Mouse (Mus musculus) embryo, embryonic 9.5 days (tissue): Measurements from ENCODE around the gene Rbbp8nl.

Source experiments
- DNase-seq: peaks from one replicate; pipeline ENCODE4 v3.0.0-alpha.2; 2017; ENCODE audit errors: extremely low spot score

Rbbp8nl gene

GRCm38 (mm10) chr2:180289440-180290108 lies at the start of gene Rbbp8nl:
Gene Rbbp8nl (minus strand): TSS chr2:180289879.
- DNase-seq: peak; percentile 59

DNA sequence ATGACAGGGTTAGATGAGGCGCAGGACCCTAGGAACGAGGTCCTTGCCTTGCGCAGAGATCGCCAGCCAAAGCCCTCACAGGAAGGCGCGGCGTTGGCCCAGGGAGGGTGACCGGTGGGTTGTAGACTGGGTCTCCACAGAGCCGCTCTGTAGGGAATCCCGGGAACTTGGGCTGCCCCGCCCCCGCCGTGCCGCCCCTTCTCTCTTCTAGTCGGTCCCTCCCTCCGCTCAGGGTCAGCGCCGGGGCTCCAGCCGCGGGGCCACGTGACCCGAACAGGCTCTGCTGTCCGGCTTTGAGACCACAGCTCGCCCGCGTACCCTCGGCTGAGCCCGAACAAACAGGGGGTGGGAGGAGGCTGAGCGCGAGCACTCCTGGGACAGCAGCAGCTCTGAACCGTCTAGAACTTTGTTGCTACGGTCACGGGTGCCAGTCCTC lies 44.9 kb upstream of the Rbbp8nl start, which contains the start of gene Gata5:
Gene Gata5, minus strand, starts transcription at position 149 of the 436 bp plus-strand sequence.
- DNase-seq: peak; percentile 90

GRCm38 (mm10) chr2:180333778-180334550 lies 44.3 kb upstream of the Rbbp8nl start:
- DNase-seq: peak; percentile 47

DNA sequence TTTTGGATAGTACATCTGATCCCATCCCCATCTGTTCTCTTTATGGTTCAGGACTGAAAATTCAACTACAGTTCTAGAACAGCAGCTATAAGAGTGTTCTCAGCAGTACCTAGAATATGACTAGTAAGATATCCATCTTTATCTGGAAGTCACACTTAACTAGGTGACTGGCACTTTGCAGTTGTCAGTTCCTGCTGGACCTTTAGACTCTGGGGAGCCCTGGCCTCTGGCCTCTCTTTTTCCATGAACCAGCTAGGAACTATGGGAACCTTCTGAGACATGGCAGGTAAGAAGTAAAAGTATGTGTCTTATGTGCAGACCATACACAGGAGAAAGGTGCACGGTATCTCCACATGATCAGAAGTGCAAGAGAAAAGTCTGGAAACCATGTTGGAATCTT lies 39.8 kb upstream of the Rbbp8nl start:
- no peak for DNase-seq

DNA sequence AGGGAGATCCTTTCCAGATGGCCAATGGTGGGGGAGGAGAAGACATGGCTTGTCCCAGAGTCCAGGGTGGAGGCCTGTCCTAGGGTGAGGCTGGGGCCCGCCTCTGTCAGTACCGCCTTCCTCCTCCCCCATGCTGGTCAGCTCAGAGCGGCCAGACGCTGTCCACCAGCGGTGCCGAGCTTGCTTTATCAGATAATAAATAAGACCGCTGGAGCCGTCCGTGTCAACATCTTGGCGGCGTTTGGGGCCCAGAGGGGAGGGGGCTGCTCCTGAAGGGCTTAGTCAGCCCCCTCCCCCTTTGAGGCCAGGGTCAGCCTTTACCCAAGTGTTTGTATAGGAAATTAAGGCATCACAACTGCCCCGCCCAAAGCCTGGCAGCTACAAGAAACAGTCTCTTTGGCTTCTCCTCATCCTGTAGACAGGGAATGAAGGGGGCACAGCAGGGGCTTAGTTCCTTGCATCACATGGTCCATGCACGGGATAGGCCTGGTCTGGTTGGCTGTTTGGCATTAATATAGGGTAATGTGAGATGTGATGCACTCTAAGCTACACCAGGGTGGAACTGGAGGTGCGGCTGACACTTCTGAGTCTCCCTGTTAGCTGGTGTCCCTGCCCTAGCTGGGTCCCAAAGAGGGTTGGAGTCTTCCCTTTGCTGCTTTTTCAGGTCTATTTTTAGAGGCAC lies 33.1 kb upstream of the Rbbp8nl start:
- peak; percentile 44 for DNase-seq

- DNase-seq: no peak
Measured at GRCm38 (mm10) chr2:180320216-180320615, 30.5 kb upstream of the Rbbp8nl start.

- no peak for DNase-seq
Measured at GRCm38 (mm10) chr2:180317591-180317990, 27.9 kb upstream of the Rbbp8nl start.

DNA sequence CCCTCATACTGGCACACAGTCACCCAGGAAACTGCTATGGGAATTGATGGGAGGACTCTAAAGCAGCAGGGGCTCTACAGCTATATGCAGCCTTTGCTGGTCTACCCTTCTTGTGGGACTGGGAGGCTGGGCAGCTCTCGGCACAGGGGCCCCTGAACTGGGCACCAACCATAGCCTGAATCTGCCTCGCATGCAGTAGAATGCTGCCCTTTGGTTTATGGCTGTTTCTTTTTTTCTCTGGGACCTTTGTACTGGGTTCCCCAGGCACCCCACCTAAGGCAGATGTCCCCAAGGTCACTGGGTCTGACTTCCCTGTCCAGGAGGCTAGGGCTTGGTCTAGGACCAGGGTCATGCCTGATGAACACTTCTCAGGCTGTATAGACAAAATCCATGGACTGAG lies 24.6 kb upstream of the Rbbp8nl start:
- DNase-seq: no peak

DNA sequence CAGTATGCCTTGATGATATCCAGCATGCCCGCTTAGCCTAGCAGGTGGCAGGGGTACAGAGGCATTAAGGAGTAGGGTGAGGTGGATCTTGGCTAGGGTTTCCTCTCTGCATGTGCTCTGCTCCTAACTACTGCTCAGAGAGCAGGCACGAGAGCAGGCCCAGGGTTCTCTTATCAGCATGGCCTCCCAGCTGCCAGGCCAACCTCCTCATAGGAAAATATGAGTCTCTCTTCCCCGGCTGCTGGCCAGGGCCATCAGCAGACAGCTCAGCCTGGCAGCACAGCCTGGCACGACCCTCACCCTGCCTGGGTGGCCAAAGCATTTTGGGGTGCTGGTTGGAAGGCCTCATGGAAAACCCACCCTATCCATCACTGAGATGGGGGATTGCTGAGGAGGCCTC lies 21.5 kb upstream of the Rbbp8nl start:
- DNase-seq: no peak

GRCm38 (mm10) chr2:180307680-180308079 lies 18.0 kb upstream of the Rbbp8nl start:
- no peak for DNase-seq

- no peak for DNase-seq
Measured at GRCm38 (mm10) chr2:180306423-180307168, 16.9 kb upstream of the Rbbp8nl start.

DNA sequence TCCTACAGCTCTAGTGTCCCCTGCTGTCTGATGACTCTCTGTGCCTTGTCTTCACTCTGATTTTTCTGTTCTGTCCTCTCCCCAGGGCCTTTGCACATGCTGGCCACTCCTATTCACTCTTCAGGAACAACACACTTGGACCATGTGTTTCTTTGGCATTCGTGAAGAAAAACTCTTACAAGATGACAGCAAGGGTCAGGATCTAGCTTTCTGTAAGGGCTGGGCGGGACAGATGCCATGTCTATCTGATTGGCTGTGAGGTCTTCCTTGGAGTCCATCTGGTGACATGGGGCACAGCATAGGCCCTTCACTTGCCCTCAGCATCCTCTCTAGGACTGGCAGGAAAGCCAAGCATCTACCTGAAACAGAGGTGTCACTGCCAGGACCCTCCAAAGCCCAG lies 16.3 kb upstream of the Rbbp8nl start:
- DNase-seq: no peak

GRCm38 (mm10) chr2:180305490-180305889 lies 15.8 kb upstream of the Rbbp8nl start:
- no peak for DNase-seq

GRCm38 (mm10) chr2:180304554-180304953 lies 14.9 kb upstream of the Rbbp8nl start:
- no peak for DNase-seq

DNA sequence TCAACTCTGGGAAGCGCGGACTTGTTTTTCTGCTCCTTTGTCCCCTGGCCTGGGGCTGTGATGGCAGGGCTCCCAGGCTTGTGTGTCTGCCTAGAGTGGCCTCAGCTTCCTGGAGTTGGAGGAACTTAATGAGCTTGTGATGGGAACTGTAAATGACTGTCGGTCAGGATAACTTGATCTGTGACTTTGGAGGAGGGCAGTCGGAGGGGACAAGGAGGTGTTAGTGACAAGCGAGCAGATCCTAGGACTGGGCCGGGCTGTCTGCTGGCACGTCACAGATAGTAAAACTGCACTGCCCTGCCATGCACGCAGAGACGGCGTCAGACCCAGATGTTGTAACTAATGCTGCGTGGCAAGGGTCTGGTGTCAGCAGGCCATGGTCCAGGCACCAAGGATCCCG lies 13.8 kb upstream of the Rbbp8nl start:
- DNase-seq: no peak

DNA sequence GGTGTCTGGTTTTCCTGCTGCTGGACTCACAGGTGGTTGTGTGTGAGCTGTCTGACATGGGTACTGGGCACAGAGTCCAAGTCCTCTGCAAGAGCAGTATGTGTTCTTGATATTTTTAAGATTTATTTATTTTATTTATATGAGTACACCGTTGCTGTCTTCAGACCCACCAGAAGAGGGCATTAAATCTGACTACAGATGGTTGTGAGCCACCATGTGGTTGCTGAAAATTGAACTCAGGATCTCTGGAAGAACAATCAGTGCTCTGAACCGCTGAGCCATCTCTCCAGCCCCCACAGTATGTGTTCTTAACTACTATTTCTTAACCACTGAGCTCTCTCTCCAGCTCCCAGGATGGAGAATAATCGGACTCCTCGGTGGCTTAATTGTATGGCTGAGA lies 12.5 kb upstream of the Rbbp8nl start:
- DNase-seq: no peak

DNA sequence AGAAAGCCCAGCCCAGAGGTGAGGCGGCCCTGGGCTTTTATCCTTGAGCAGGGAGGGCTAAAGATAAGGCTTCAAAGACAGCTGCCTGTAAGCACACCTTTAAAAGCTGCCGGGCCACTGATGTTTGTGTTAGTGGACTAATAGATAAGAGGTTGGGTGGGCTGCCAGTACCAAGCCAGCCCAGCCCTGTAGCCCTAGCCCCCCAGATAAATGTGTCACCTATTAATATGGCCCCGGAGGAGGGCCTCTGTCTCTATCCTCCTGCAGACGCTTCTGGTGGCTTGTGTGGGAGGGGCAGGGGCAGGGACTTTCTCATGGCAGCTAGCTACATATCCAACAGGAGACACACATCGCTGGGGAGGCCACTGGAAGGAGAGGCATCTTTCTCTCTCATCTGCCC lies 11.1 kb upstream of the Rbbp8nl start:
- no peak for DNase-seq

GRCm38 (mm10) chr2:180300252-180300651 lies 10.6 kb upstream of the Rbbp8nl start:
- DNase-seq: no peak

DNA sequence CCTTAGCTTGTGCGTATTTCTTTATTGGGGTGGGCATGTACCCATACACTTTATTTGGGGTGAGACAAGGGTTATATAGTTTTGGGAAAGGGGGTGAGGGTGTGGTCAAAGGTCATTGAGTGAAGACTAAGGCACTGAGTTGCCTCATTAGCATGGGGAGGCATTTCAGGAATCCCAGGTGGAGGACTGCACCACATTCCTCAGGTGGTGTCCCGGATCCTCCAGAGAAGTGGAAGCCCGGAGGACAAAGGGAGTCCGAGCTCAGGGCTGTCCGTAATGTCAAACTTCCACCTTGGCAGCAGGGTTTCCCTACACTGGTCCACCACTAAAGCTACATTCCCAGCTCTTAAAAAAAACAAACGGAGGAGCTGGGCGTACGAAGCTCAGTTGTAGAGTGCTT lies 3.2 kb upstream of the Rbbp8nl start:
- no peak for DNase-seq

- no peak for DNase-seq
Measured at GRCm38 (mm10) chr2:180292026-180292425, 2.3 kb upstream of the Rbbp8nl start.

DNA sequence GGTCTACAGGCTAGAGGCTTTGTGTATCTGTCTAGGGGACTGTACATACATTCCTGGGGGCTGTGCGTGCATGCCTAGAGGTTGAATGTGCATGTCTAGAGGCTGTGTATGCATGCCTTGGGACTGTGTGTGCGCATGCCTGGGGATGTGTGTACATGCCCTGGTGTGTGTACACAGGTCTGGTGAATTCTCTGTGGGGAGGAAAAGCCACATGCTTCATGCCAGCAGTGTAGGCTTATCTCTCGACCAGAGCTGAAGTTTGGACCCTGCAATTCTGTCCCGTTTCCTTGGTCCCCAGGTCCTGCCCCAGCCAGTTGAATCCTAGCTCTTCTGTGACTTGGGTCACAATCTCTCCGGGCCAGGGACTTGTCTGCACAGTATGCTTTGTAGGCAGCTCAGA lies 1.9 kb upstream of the Rbbp8nl start:
- DNase-seq: no peak

GRCm38 (mm10) chr2:180290503-180290902 lies 824 bp upstream of the Rbbp8nl start:
- DNase-seq: no peak
